Mouse (Mus musculus) cortical plate, adult 2 months (tissue): Measurements from ENCODE around the gene Ccdc92b.

ENCODE experiments used
- CTCF ChIP-seq: fragments of 200-500 bp; IDR thresholded peaks from 2 replicates; pipeline ENCODE4 v1.5.1; 2011; ENCODE audit warnings: mild to moderate bottlenecking, control low read depth, low read length; ENCODE audit not compliant: insufficient read depth; ENCODE audit errors: extremely low read depth
- POLR2A ChIP-seq: fragments of 200-500 bp; IDR thresholded peaks from 2 replicates; pipeline ENCODE4 v1.6.1; 2011; ENCODE audit warnings: mild to moderate bottlenecking, low read length, control low read depth; ENCODE audit not compliant: insufficient read depth; ENCODE audit errors: extremely low read depth

DNA sequence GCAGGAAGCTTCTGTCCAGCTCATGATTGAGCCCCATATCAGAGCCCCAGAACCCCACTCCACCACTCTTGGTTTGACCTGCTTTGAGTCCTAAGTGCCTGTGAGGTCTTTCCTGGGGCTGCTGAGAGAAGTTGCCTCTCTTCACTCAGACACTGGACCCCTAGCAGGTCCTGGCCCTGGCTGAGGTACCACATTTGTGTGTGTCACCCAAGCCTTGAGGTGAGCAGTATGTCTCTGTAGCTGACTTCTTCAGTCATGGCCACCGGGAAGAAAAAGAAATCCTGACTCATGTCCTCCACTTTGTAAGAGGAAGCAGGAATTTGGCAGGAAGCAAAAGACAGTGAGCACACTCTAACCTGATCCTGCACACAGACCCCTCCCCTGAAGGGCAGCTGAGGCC, 20.2 kb downstream of the Ccdc92b start:
- no peak for TF ChIP-seq CTCF
- no peak for TF ChIP-seq POLR2A
